Mouse (Mus musculus) heart, embryonic 14.5 days (tissue): Measurements from ENCODE around the gene Csrnp3. TPM values are rescaled to one million over a fixed set of nuclear protein-coding genes. Genes with fewer than 3 reads are reported as not detected.

Source experiments
- ATAC-seq: fragments of 200-750 bp; cut with Nextera tagmentation; 2 replicates; pipeline ENCODE4 v1.8.0; 2017; ENCODE audit warnings: low read depth, moderate TSS enrichment; ENCODE audit not compliant: insufficient number of reproducible peaks, insufficient read depth, low FRiP score
- H3K27ac ChIP-seq, 2 experiments: fragments of 200-500 bp in 1 of 2; fragments of 300-500 bp in 1 of 2; sonication (generic) in 1 of 2; replicated peaks in 1 of 2; 2 replicates each; pipeline ENCODE4 v1.5.1; 2012 to 2014; ENCODE audit warnings: low read depth in 2 of 2, low read length in 2 of 2, control low read depth in 1 of 2, mild to moderate bottlenecking in 1 of 2, mixed read lengths in 1 of 2; ENCODE audit not compliant: control insufficient read depth in 1 of 2, insufficient read depth in 1 of 2
- H3K27me3 ChIP-seq: fragments of 300-500 bp; sonication (generic); 2 replicates; pipeline ENCODE4 v1.6.1; 2014; ENCODE audit warnings: mild to moderate bottlenecking, low read length, control low read depth; ENCODE audit not compliant: control insufficient read depth, insufficient read depth
- H3K36me3 ChIP-seq: fragments of 300-500 bp; sonication (generic); 2 replicates; pipeline ENCODE4 v1.6.1; 2014; ENCODE audit warnings: mild to moderate bottlenecking, control low read depth, low read length, mixed read lengths; ENCODE audit not compliant: control insufficient read depth, insufficient read depth
- H3K4me1 ChIP-seq, 2 experiments: fragments of 200-500 bp in 1 of 2; fragments of 300-500 bp in 1 of 2; sonication (generic) in 1 of 2; 2 replicates each; pipeline ENCODE4 v1.6.1; 2012 to 2014; ENCODE audit warnings: low read length in 2 of 2, control low read depth in 1 of 2, mixed read lengths in 1 of 2; ENCODE audit not compliant: control insufficient read depth in 2 of 2, insufficient read depth in 2 of 2
- H3K4me2 ChIP-seq: fragments of 300-500 bp; sonication (generic); 2 replicates; pipeline ENCODE4 v1.6.1; 2014; ENCODE audit warnings: mild to moderate bottlenecking, low read length
- H3K4me3 ChIP-seq, 2 experiments: fragments of 200-500 bp in 1 of 2; fragments of 300-500 bp in 1 of 2; sonication (generic) in 1 of 2; 2 replicates each; pipeline ENCODE4 v1.5.1; 2012 to 2014; ENCODE audit warnings: low read length in 2 of 2, mild to moderate bottlenecking in 2 of 2, control low read depth in 1 of 2, low read depth in 1 of 2, moderate library complexity in 1 of 2; ENCODE audit not compliant: control insufficient read depth in 1 of 2, insufficient read depth in 1 of 2
- H3K9ac ChIP-seq: fragments of 300-500 bp; sonication (generic); 2 replicates; pipeline ENCODE4 v1.6.1; 2014; ENCODE audit warnings: mild to moderate bottlenecking, low read length
- H3K9me3 ChIP-seq: fragments of 300-500 bp; sonication (generic); 2 replicates; pipeline ENCODE4 v1.6.1; 2016; ENCODE audit warnings: low read length, control low read depth; ENCODE audit not compliant: control insufficient read depth
- WGBS: fragments of 180-500 bp; shearing (Covaris S2); extraction: QIAGEN DNeasy Blood & Tissue Kit; methylation state at CpG from one replicate; pipeline ENCODE4 v1.1.7; 2014; 5-methylcytosine and 5-hydroxymethylcytosine counted together
- polyA plus RNA-seq: library from polyadenylated mRNA; unstranded; fragments of >200 nt; fragmentation: Nextera tagmentation; extraction: Ambion mirVana; gene quantifications from 2 replicates; pipeline ENCODE4 v1.2.1, GENCODE M21; 2014

The Csrnp3 gene
- polyA plus RNA-seq, 1 experiment from 2014 or later = 1.5 TPM

DNA sequence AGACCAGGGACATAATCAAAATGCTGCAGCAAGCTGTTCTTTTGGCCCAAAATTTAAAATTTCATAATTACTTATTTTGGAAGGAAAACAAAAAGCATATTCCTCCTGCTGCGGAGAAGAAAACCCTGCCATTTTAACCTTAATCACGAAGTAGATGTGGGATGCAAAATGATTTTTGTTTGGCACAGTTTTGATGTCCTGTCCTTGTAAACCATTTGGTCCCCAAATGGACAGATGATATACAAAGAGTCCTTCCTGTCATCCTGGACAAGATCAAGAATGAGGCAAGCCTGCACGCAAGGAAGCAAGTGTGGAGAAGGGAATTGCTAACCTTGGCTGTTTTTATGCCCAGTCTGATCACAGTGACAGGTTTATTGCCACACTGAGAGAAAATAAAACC, 46.0 kb downstream of the Csrnp3 start:
- ATAC-seq = no peak
- WGBS = 83% methylated on average over 3 of the region's 3 CpGs

DNA sequence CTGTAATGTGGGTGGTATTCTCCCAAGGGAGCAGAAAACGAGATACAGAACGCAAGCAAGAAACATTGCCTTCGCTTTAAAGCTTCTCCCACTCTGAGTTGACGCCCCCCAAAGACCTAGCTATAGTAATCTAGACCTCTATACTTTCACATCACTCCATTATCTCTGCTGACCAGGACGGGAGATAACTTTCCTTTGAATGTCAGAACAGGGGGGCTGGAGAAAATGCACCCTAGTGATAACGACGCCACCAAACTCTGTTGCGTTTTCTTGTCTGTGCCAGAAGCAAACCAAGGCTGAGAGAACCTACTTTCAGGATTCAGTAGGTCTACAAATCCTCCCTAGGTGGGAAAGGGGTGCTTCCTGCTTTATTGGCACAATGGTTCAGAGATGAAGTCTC, 47.7 kb downstream of the Csrnp3 start:
- 43% methylated on average over 8 of the region's 8 CpGs for WGBS
- no peaks in the 10 kb centered on the region for H3K36me3 ChIP-seq
- no peaks in the 10 kb centered on the region for H3K9me3 ChIP-seq
- H3K27ac ChIP-seq = no peak overlapping the region
- no peaks in the 10 kb centered on the region for H3K27me3 ChIP-seq
- H3K4me1 ChIP-seq = peaks cover 3 to 10% of the 10 kb centered on the region in 2 experiments; a peak in 1 of 4 replicates
- no peak overlapping the region for H3K4me2 ChIP-seq
- no peak overlapping the region for H3K9ac ChIP-seq
- no peak for ATAC-seq
- H3K4me3 ChIP-seq = no peak overlapping the region

More for the DNA sequence above, 46.0 kb downstream of the Csrnp3 start:
- no peak overlapping the region for H3K4me3 ChIP-seq
- H3K9me3 ChIP-seq = no peaks in the 10 kb centered on the region
- no peaks in the 10 kb centered on the region for H3K36me3 ChIP-seq
- no peak overlapping the region for H3K4me2 ChIP-seq
- no peaks in the 10 kb centered on the region for H3K27me3 ChIP-seq
- no peak overlapping the region for H3K9ac ChIP-seq
- H3K27ac ChIP-seq = no peak overlapping the region
- H3K4me1 ChIP-seq = 0 out of 4 replicates have a peak, but pooled peaks cover 0 to 6% of the 10 kb centered on the region in 2 experiments

DNA sequence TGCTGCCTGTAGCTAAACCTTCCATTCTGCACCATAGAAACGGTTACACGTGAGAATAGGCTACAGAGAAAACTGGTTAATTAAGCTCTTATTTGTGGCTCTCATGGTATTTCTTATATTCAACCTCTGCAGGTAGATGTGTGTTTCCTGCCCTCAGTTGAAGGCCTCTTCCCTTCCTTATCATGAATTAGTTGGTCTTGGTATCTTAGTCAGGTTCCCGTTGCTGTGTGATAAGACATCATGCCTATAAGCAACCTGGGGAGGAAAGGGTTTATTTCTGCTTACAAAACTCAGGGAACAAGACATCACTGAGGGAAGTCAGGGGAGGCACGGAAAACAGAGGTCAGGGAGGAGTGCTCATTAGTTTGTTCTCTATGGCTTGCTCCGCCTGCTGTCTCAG, 48.7 kb downstream of the Csrnp3 start:
- H3K36me3 ChIP-seq = no peaks in the 10 kb centered on the region
- H3K4me3 ChIP-seq = no peak overlapping the region
- ATAC-seq = no peak
- H3K27ac ChIP-seq = no peak overlapping the region
- H3K9ac ChIP-seq = no peak overlapping the region
- no peaks in the 10 kb centered on the region for H3K9me3 ChIP-seq
- WGBS = 57% methylated on average over 5 of the region's 5 CpGs
- no peaks in the 10 kb centered on the region for H3K27me3 ChIP-seq
- peaks cover 3 to 10% of the 10 kb centered on the region in 2 experiments; a peak in 1 of 4 replicates for H3K4me1 ChIP-seq
- H3K4me2 ChIP-seq = no peak overlapping the region

DNA sequence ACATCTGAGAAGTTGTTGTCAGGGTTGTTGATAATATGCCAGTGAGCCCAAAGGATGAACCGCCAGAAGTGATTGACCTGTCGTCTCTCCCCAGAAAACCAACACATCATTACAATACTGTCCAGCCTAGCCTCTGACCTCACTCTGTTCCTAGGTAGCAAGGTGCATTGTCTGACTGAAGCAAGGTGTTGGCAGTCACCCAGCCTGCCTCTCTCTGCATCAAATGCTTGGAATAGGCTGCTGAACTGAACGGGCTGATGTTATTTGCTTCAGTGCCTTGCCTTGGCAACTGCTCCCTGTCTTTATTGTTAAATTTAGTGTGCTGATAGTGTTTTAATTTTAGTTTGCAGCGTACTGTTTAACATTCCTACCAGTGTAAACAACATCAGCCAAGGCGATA, 51.0 kb downstream of the Csrnp3 start:
- WGBS = 23% methylated on average over 5 of the region's 5 CpGs
- H3K9ac ChIP-seq = no peak overlapping the region
- H3K4me2 ChIP-seq = peak overlapping the region; percentile 59
- H3K36me3 ChIP-seq = no peaks in the 10 kb centered on the region
- peak overlapping the region in 1 of 2 experiments; percentile 20; a peak in 2 of 4 replicates for H3K4me3 ChIP-seq
- H3K27me3 ChIP-seq = no peaks in the 10 kb centered on the region
- H3K9me3 ChIP-seq = no peaks in the 10 kb centered on the region
- no peak overlapping the region for H3K27ac ChIP-seq
- no peak for ATAC-seq
- peaks cover 3 to 10% of the 10 kb centered on the region in 2 experiments; a peak in 1 of 4 replicates for H3K4me1 ChIP-seq

DNA sequence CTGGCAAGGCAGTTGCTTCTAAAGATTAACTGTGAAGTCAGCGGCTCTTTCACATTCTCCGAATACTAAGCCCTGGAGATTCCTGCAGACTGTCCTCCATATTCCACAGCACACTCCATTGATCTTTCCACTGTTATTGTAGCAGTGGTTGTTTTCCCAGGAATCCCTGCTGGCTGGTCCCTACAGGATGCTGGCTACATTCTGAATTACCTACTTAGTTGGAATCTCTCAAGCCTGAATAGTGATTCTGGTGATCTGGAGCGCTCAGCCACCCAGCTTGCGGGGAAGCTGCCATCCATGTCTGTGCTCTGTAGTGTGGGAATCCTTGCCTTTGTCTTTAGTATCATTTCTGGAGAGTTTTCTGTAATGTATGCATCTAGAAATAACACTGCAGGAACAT, 51.5 kb downstream of the Csrnp3 start:
- Histone ChIP-seq H3K4me2 (peak overlapping the region; percentile 59), H3K27me3 (no peaks in the 10 kb centered on the region), H3K4me3 (peak overlapping the region in 1 of 2 experiments; percentile 20; a peak in 2 of 4 replicates), H3K9ac (no peak overlapping the region), H3K9me3 (no peaks in the 10 kb centered on the region), H3K36me3 (no peaks in the 10 kb centered on the region), H3K4me1 (peaks cover 3 to 10% of the 10 kb centered on the region in 2 experiments; a peak in 1 of 4 replicates), H3K27ac (no peak overlapping the region)
- WGBS = 47% methylated on average over 4 of the region's 4 CpGs
- no peak for ATAC-seq

DNA sequence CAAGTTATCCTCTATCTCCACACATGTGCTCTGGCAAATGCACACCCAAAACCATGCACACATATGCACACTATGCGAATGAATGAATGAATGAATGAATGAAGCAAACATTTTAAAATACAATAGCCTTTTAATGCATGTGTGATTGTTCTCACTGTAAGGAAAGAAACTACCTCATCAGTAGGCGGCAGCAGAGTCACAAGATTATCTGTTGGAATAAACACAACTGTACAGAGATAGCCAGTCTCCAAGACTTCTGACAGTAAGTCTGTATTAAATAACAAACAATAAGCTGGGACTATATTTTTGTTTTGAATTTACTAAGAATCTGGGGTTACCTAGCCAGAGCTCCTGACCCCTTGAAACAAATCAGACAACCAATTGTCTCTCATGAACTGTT, 53.9 kb downstream of the Csrnp3 start:
- peaks cover 3 to 10% of the 10 kb centered on the region in 2 experiments; a peak in 1 of 4 replicates for H3K4me1 ChIP-seq
- H3K9me3 ChIP-seq = no peaks in the 10 kb centered on the region
- no peaks in the 10 kb centered on the region for H3K27me3 ChIP-seq
- no peak overlapping the region for H3K4me3 ChIP-seq
- WGBS = 77% methylated on average over 2 of the region's 2 CpGs
- H3K27ac ChIP-seq = no peak overlapping the region
- no peak overlapping the region for H3K4me2 ChIP-seq
- ATAC-seq = no peak
- no peaks in the 10 kb centered on the region for H3K36me3 ChIP-seq
- H3K9ac ChIP-seq = no peak overlapping the region

DNA sequence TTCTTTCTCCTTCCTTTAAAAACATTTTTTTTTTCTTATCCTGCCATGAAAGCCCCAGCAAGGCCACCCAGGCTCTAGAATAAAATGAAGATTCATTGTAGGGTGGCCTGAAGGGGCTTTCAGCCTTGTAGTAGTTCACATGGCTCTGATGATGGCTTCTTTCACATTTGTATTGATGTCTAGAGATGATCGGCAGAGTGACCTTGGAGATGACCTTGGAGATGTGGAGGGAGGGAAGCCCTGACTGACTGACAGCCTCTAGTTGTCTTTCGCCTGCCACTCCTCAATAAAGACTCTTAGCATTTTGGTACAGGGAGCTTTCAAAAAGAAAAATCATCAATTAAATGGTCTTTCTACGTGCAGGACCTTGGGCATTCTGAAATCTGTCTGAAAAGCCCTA, 63.0 kb downstream of the Csrnp3 start:
- WGBS = 77% methylated on average over 3 of the region's 3 CpGs
- no peak overlapping the region for H3K4me3 ChIP-seq
- no peaks in the 10 kb centered on the region for H3K9me3 ChIP-seq
- no peak overlapping the region for H3K27ac ChIP-seq
- H3K4me1 ChIP-seq = no peaks in the 10 kb centered on the region; a peak in 1 of 4 replicates
- H3K9ac ChIP-seq = no peak overlapping the region
- H3K27me3 ChIP-seq = peaks cover 5% of the 10 kb centered on the region; the same call in 1 of the 2 replicates
- H3K36me3 ChIP-seq = no peaks in the 10 kb centered on the region
- ATAC-seq = no peak
- no peak overlapping the region for H3K4me2 ChIP-seq
